Mouse (Mus musculus) intestine, postnatal 0 days (tissue): ENCODE data around the gene Zmynd8. TPM values are rescaled to one million over a fixed set of nuclear protein-coding genes. Genes with fewer than 3 reads are reported as not detected.

ENCODE experiments used
- ATAC-seq: fragments of 200-750 bp; cut with Nextera tagmentation; 2 replicates; pipeline ENCODE4 v1.8.0; 2017; ENCODE audit warnings: mild to moderate bottlenecking, moderate TSS enrichment, moderate library complexity
- H3K27ac ChIP-seq: fragments of 300-500 bp; sonication (generic); 2 replicates; pipeline ENCODE4 v1.5.1; 2014; ENCODE audit warnings: mild to moderate bottlenecking, low read depth, low read length, moderate library complexity
- H3K27me3 ChIP-seq: fragments of 300-500 bp; sonication (generic); replicated peaks from 2 replicates; pipeline ENCODE4 v1.6.1; 2014; ENCODE audit warnings: low read length, mixed read lengths; ENCODE audit not compliant: control insufficient read depth, insufficient read depth
- H3K36me3 ChIP-seq: fragments of 300-500 bp; sonication (generic); 2 replicates; pipeline ENCODE4 v1.6.1; 2014; ENCODE audit warnings: mild to moderate bottlenecking, moderate library complexity; ENCODE audit not compliant: control insufficient read depth, insufficient read depth
- H3K4me1 ChIP-seq: fragments of 300-500 bp; sonication (generic); replicated peaks from 2 replicates; pipeline ENCODE4 v1.6.1; 2014; ENCODE audit warnings: antibody characterized with exemption, low read length, mixed read lengths; ENCODE audit not compliant: control insufficient read depth, insufficient read depth
- H3K4me2 ChIP-seq: fragments of 300-500 bp; sonication (generic); replicated peaks from 2 replicates; pipeline ENCODE4 v1.6.1; 2014; ENCODE audit warnings: low read depth, mild to moderate bottlenecking, moderate library complexity
- H3K4me3 ChIP-seq: fragments of 300-500 bp; sonication (generic); 2 replicates; pipeline ENCODE4 v1.5.1; 2014; ENCODE audit warnings: low read depth, low read length
- H3K9ac ChIP-seq: fragments of 300-500 bp; sonication (generic); 2 replicates; pipeline ENCODE4 v1.6.1; 2014; ENCODE audit warnings: mild to moderate bottlenecking, low read depth, low read length
- H3K9me3 ChIP-seq: fragments of 300-500 bp; sonication (generic); 2 replicates; pipeline ENCODE4 v1.6.1; 2016; ENCODE audit warnings: mixed run types; ENCODE audit not compliant: control insufficient read depth
- CTCF ChIP-seq: sonication (generic); IDR thresholded peaks from 2 replicates; pipeline ENCODE4 v1.5.1; 2016; ENCODE audit warnings: low read depth, mild to moderate bottlenecking, control low read depth, antibody characterized with exemption, moderate library complexity
- WGBS: fragments of 180-500 bp; shearing (Covaris S2); extraction: QIAGEN DNeasy Blood & Tissue Kit; methylation state at CpG from one replicate; pipeline ENCODE4 v1.1.7; 2014; 5-methylcytosine and 5-hydroxymethylcytosine counted together
- microRNA-seq: library from miRNA; unstranded; fragments of <30 nt; microRNA quantifications from one replicate; pipeline ENCODE4, GENCODE M21; 2016
- polyA plus RNA-seq: library from polyadenylated mRNA; unstranded; fragments of >200 nt; fragmentation: Nextera tagmentation; extraction: Ambion mirVana; gene quantifications from 2 replicates; pipeline ENCODE4 v1.2.1, GENCODE M21; 2015

Gene Zmynd8
- polyA plus RNA-seq, 1 experiment from 2014 or later, result 43.5 TPM

DNA sequence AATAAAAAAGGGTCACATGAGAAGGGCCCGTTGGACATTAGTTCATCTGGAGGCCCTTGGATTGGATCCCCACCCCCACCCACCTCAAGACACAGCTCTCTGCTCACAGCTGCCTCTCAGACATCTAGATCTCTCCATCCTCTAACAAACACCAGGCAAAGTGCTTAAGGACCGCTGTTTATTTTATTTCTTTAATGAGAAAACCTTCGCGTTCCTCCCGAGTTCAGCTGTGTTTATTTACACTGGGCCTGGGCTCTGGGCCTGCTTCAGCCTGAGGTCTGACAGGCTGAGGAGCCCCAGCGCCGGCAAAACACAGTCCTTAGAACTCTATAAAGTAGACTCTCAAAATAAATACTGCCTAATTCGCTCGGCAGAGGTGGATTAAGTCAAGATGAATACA, 157.8 kb downstream of the Zmynd8 start:
- Histone ChIP-seq H3K36me3 (no peaks in the 10 kb centered on the region), H3K4me3 (no peak overlapping the region), H3K27ac (no peak overlapping the region), H3K27me3 (0 out of 2 replicates have a peak, but pooled peaks cover 3% of the 10 kb centered on the region), H3K9me3 (no peaks in the 10 kb centered on the region), H3K4me2 (no peak overlapping the region), H3K9ac (no peak overlapping the region), H3K4me1 (0 out of 2 replicates have a peak, but pooled peaks cover 4% of the 10 kb centered on the region)
- 21% methylated on average over 9 of the region's 9 CpGs for WGBS
- ATAC-seq, result no peak
- TF ChIP-seq CTCF, result no peak

DNA sequence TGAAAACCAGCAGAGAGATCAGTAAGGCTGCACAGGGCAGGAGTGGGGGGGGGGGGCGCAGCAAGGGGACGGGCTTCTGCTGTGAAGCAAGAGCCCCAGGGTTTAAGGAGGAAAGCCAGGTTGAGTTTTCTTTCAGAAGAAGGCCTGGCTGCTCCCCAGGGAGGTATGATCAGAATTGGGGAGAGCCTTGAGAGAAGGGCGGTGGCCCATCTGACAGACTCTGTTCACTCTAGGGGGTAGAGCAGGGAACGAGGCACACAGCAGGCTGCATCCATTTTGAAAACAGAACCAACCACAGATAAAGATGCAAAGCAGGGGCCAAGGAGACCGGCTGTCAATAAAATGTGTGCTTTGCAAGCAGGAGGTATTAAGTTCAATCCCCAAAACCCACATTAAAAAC, 158.4 kb downstream of the Zmynd8 start:
- no peak for TF ChIP-seq CTCF
- no peak for ATAC-seq
- no peak overlapping the region for H3K4me3 ChIP-seq
- no peak overlapping the region for H3K27ac ChIP-seq
- no peak overlapping the region for H3K4me2 ChIP-seq
- no peaks in the 10 kb centered on the region for H3K9me3 ChIP-seq
- 0 out of 2 replicates have a peak, but pooled peaks cover 3% of the 10 kb centered on the region for H3K27me3 ChIP-seq
- H3K4me1 ChIP-seq, result 0 out of 2 replicates have a peak, but pooled peaks cover 4% of the 10 kb centered on the region
- WGBS, result 67% methylated on average over 5 of the region's 5 CpGs
- H3K9ac ChIP-seq, result no peak overlapping the region
- no peaks in the 10 kb centered on the region for H3K36me3 ChIP-seq

DNA sequence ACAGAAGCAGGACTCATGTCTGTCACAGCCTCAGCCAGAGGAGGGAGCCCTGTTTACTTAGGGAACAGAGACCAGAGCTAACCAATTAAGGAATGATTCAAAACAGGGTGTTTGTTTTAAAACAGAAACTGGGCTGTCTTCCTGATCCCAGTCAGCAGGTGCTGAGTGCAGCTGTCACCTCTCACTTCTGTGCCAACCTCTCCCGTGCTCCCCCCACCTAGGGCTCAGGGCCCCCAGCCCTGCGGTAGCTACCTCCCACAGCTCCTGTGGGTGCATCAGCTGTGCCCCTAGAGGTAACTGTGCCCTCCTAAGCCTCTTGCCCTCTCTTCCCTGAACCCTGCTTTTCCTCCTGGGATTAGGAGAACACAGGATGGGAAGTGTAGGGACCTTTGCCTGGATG, 162.5 kb downstream of the Zmynd8 start:
- ATAC-seq, result no peak
- Histone ChIP-seq H3K9me3 (no peaks in the 10 kb centered on the region), H3K4me3 (no peak overlapping the region), H3K27me3 (no peaks in the 10 kb centered on the region), H3K4me1 (no peaks in the 10 kb centered on the region), H3K36me3 (no peaks in the 10 kb centered on the region), H3K9ac (no peak overlapping the region), H3K4me2 (no peak overlapping the region), H3K27ac (no peak overlapping the region)
- no peak for TF ChIP-seq CTCF
- 27% methylated on average over 2 of the region's 2 CpGs for WGBS

Small RNAs within 50 kb of the gene (microRNA-seq; reads per million reads assigned to microRNA genes)
- not detected for gene Gm22692

Other genes with a start within 250 kb of the Zmynd8 start
- 4.7 and 5.7 TPM in 2 replicates for gene Ncoa3, start 93.6 kb upstream of the Zmynd8 start, polyA plus RNA-seq